Mouse (Mus musculus) ovary, postnatal 10 days (tissue): ENCODE results near the gene Ttc39b.
"Not testable (repeated sequence)": the region's sequence is repeated elsewhere in the genome, so short reads cannot be mapped to it uniquely, and the experiment has no call there.

ENCODE experiments used
- DNase-seq: peaks from one replicate; pipeline ENCODE4 v3.0.0; 2022; ENCODE audit warnings: low spot score

Gene Ttc39b

DNA sequence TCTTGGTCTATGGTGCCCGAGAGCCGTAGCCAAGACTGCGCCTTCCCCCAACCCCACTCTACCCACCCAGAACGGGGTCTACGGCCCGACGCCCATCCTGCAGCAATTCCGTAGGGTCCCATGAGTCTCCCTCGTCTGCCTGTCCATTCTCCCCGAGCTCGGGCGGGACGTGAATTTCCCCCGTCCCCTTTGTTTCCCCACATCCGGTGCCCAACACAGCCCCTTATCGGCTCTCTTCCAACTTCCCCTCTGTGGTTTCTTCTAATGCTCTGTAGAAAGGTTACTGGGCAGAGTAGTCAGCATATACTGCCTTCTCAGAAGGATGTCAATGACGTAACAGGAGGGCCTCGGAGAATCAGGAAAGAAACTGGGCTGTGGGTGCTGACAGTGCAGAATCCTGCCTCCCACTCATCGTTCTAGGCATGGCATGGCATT is 50.4 kb downstream of the Ttc39b start:
- DNase-seq: no peak

DNA sequence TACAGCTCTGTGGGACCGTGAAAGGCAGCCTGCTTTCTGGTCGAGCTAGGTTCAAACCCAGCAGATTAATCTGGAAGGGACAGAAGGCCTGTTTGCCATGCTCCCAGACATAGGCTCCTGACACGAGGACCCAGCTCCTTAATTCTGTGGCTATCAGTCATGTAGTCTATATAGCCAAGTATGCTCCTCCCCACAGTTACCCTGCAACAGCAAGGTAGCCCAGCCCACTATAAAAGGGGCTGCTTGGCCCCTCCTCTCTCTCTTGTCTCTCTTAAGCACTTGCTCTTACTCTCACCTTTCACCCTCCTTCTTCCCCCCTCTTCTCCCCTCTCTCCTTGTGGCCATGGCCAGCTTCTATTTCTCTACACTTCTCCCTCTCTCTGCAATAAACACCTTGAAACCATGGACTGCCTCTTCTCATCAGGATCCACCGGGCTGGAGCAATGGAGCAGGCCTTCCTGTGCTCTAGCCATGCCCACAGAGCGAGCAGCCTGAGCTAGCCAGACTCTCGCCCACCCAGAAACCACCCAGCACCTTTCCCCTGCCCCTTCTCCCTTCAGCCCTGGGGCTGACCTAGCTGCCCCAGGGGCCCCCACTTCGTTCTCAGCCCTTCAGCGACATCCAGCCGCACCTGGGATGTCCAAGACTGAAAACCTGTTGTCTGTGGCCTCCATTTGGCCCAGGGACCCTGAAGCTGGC is 51.0 kb downstream of the Ttc39b start:
- no peak for DNase-seq

GRCm38 (mm10) chr4:83270481-83270880 is 53.6 kb downstream of the Ttc39b start:
- no peak for DNase-seq

GRCm38 (mm10) chr4:83269614-83270013 is 54.4 kb downstream of the Ttc39b start:
- DNase-seq: no peak

- no peak for DNase-seq
Measured at GRCm38 (mm10) chr4:83265926-83266692, 57.9 kb downstream of the Ttc39b start.

GRCm38 (mm10) chr4:83264832-83265231 is 59.2 kb downstream of the Ttc39b start:
- no peak for DNase-seq

DNA sequence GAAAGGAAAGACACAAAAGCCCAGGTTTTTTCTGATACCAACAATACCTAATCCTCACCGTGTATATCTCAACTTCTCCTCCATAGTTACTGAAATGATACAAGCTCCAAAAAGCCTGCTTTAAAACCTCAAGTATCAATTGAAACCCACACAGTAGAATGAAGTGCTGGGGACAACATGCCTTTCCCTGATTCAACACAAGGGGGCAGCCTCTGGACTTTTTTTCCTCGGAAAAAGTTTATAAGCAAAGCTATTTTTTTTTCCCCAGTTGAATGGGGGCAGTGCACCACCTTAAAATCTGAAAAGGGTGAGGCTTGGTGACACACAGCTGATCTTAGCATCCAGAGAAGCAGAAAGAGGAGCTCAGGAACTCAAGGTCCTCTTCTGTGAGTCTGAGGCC is 62.1 kb downstream of the Ttc39b start:
- no peak for DNase-seq

DNA sequence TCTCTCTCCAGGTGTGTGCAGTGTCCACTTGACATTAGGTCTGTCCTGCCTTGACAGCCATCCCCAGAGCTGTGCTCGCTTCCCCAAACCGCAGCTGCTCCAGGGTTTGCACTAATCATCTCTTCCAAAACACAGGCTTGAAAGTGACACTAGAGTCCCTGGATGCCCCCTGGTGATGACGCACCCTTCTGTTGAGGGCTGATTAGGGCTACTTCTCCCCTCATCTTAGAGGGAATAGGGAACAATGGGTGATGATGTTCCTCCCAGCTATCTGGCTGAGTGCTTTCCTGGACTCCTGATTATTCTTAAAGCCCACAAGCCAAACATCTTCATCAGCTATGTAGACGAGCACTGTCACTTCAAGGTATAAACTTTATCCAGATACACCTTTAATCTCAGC is 64.4 kb downstream of the Ttc39b start:
- DNase-seq: no peak

- no peak for DNase-seq
Measured at GRCm38 (mm10) chr4:83258273-83258672, 65.8 kb downstream of the Ttc39b start.

DNA sequence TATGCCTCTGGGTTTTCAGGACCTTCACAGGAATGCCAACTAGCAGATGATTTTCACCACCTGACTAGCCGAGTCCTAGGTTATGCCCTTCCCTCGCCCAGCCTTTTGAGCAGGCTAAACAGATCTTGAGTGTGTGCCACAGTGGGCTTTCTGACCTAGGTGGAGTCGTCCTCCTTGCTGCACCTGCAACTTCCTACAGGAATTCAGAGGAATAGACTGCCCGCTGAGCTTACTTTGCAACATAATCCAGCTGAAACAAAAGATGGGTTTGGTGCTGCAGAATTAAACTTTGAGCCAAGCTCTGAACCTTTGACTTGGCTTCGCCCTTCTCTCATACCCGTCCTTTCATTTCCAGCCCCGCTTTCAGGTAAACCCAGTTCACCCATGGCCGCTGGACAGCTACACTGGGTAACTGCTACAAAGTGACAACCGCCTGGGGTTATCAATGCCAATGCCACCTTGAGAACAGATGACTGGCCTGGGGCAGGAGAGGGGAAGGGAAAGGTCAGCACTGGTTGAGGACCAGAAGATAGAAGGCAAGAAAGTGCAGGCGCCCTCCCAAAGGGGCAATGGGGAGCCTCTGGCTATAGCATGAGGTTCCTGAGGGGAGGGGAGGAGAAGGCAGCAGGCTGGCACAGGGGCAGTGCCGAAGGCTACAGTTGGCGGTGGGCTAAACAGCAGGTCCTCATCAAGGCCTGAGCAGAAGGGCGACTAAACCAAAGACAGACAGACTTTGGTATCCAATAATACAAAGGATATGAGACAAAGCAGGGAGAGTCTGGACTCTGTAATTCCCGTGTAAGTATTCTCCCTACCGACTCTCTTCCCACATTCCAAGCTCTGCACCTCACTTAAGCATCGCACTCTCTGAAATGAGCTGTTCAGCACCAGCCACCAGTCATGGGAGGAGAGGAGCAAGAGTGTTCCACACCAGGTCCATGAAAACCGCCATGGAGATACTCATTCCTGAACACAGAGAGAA is 66.5 kb downstream of the Ttc39b start:
- no peak for DNase-seq

DNA sequence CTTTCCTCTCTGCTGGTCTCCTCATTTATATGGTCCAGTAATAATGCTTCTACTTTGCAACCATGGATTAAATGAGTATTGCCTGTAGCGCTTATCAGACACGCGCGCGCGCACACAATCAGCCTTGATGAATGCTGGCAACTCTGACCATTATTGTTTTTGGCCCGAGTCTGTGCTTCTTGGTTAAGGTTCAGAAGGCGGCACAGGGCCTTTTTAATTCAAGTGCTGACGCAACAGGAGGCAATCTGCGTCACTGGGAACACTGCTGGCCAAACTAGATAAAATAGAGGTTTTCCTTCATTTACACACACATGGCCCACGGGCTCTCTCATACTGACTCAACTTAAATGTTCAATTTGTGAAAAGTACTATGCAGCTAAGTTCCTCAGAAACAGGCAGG is 67.3 kb downstream of the Ttc39b start:
- no peak for DNase-seq

- no peak for DNase-seq
Measured at GRCm38 (mm10) chr4:83254941-83255340, 69.1 kb downstream of the Ttc39b start.

DNA sequence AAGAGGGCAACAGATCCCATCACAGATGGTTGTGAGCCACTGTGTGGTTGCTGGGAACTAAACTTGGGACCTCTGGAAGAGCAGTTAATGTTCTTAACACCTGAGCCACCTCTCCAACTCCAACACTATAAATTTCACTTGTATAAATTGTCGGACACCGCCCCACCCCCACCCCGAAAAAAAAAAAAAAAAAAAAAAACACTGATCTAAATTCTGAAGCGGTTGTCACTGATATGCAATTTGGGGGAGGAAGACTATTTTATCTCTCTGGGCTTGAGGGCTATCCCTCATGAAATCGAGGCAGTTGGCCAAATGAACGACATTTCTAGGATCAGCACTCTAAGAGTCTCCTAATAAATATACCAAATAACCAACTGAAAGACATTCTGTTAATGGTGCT is 70.4 kb downstream of the Ttc39b start:
- DNase-seq: no peak

GRCm38 (mm10) chr4:83243706-83244105 is 80.3 kb downstream of the Ttc39b start:
- no peak for DNase-seq

DNA sequence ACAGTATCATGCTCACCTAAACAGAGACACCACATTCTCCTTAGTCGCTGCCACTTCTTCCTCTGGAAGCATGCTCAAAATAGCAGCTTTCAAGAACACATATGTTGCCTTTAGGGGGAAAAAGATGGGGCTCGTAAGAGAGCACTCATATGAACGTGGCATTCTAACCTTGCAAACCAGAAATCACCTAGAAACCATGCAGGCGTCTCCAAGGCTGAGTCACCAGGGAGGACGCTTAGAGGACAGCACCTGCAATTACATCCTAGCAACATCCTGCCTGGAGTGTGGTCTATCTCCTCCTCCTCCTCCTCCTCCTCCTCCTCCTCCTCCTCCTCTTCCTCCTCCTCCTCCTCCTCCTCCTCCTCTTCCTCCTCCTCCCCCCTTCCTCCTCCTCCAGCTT is 82.4 kb downstream of the Ttc39b start:
- no peak for DNase-seq

DNA sequence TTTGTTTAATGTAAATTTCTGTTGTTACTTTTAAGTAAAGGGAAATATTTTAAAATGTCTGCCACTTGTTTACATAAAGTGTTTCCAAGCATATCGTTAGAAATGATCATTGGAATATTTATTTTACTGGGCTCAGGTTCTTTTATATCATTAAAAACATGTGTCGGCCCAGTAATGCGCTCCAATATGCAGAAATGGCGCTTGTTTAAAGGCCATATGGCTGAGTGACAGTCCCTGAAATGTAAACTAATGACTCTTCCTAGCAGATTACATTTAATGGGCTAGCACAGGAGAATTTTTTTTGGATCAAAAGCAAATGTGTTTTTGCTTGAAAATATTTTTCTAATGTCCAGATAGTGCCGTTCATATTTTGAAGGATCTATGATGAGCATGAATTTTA is 86.4 kb downstream of the Ttc39b start:
- no peak for DNase-seq

- not testable (repeated sequence) for DNase-seq
Measured at GRCm38 (mm10) chr4:83235304-83235703, 88.8 kb downstream of the Ttc39b start.

DNA sequence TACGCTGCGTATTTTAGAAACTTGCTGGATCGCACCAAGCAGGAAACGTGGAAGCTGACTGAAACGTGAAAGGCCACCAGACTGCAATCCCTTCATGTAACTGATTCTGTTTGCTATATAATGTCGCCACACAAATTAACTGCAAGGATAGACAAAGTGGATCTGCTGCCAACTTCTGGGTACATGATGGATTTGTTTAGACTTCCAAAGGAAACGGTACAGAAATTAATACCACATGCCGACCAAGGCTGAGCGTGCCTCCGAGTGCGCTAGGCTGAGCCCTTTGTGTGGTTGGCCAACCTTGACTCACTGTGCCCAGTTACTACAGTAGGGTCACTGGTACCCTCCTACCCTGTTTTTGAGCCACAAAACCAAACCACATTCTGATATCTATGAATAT is 89.3 kb downstream of the Ttc39b start:
- no peak for DNase-seq

DNA sequence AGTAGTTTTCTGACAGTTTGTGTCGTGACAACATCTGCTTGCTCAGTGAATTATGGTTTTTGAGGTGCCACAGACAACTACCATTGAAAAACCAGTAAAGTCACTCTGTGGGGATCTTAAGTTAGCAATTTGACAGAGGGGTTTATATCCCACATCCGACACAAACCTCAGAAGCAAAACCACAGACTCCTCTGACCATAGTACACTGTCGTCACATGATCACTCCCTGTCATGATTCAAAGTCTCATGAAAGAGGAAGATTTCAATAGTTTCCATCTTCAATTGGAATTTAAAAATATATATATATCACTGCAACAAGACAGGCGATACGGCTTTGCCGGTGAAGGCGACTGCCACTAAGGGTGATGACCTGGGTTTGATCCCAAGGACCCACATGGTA is 89.9 kb downstream of the Ttc39b start:
- no peak for DNase-seq

DNA sequence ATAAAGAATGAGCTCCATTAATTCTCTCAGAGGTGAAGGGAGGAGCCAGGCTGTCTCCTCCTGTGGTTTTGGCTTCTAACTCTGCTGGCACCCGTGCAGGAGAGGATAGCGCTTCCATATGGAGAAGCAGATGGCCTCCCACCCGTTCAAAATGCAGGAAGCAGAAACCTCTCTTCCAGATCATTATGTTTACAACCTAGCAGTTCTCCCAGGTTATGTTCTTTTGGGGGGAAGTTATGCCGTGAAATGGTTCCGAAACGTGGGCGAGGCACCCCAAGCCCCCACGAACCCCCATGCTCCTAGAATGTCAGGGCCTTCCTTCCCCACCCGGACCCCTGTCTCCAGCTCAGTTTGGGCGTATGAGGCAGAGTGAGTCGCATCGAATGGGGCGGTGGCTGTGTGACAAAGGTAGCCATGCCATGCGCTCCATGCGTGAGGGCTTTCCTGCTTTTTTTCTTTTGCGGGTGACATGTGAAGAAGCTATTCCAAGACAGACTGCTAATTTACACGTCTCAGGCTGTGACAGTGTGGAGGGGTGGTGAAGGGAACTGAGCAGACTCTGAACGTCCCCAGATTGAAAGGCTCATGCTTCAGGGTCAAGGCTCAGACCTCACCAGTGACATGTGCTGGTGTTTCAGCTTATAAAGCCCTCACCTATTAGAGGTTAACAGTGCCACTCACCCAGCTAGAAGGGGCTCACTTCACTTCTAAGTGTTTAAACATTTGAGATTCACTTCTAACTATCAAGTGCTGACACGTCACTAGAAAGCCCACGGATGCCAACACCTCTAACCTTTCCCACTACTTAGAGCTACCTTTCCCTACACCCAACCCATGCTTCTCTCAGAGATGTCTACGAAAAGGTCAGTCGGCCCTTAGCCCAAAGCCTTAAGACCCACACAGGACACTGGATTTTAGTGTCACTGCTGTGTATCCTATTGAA is 90.6 kb downstream of the Ttc39b start:
- DNase-seq: no peak

GRCm38 (mm10) chr4:83232315-83232880 is 91.7 kb downstream of the Ttc39b start:
- DNase-seq: no peak
